Mouse (Mus musculus): Measurements from ENCODE around the gene Dscam.

The Dscam gene

DNA sequence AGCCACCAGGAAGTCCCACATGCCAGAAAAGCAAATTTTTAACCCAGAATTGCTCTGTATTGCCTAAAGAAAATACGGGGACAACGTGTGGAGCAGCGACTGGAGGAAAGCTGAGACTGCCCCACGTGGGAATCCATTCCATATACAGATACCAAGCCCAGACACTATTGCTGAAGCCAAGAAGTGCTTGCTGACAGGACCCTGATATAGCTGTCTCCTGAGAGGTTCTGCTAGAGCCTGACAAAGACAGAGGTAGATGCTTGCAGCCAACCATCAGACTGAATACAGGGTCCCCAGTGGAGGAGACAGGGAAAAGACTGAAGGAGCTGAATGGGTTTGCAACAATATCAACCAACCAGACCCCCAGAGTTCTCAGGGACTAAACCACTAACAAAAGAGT, 293.3 kb downstream of the Dscam start:
- DNase-seq (ENCODE audit: low read depth), result no peak

DNA sequence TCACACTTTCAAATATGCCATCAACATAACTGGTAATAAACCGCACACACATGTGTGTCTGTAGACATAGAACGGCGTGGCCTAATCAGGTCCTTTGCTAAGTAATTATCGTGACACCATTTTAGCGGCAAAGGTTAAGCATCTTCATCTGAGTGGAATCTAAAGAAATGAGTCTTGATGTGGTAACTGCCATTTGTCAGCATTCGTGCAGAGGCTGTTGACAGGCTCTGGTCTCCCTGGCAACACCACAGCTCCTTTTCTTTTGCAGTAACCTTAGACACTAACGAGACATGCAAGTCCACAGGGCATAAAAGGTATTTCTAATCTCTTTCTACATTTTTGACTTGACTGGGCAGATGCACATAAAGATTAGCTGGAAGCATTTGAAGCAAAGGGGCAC, 297.8 kb downstream of the Dscam start:
- DNase-seq (ENCODE audit: low read depth), result no peak

DNA sequence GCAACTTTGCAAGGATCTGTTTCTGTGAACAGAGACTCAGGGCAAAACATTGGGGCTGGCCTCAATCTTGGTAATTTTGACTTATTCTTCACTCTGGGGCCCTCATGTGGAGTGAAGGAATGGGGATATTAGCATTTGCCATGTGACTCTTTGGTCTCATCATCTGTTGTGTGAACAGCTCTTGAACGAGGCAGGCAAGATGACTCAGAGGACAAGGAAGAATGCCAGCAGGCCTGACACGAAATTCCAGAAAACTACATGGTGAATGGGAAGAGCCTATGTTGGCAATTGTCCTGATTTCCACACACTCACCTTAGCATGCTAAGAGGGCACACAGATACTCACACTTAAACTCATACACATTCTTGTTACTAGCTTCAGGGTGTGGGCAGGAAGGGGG, 313.0 kb downstream of the Dscam start:
- DNase-seq (ENCODE audit: low read depth), result no peak

DNA sequence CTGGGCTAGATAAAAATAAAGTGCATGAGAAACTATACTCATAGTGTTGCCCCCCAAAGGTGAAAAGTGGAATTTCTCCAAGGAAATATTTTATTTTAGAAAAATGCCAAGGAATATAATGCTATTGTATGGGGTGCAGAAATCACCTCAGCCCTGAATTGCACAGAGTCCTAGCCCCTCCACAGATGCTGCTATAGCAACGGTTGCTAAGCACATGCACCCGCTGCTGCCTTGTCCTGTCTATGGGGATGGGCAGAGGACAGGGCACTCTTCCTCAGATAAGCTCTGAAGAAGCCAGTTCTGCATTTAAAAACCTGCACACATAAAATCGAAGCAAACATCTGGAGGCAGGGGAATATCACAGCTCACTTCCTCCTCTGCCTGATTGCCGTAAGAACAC, 315.5 kb downstream of the Dscam start:
- no peak for DNase-seq (ENCODE audit: low read depth)

DNA sequence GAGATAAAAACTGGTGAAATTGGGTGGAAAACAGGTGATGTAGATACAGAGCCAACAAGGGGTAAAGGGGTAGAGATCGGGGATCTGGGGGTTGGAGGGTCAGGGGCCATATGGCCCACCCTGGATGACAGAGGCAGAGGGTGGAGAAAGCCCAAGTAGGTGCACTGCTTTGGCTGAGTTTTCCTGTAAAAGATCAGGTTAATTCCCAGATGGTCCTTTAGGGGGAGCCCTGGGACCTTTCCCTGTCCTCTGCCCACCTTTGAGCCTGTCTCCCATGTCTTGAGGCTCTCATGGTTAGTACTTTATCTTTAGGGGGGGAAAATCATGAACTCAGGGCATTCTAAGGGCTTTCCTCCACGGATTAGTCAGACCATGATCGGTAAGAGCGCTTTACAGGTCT, 318.2 kb downstream of the Dscam start:
- peak; percentile 35 for DNase-seq (ENCODE audit: low read depth)

DNA sequence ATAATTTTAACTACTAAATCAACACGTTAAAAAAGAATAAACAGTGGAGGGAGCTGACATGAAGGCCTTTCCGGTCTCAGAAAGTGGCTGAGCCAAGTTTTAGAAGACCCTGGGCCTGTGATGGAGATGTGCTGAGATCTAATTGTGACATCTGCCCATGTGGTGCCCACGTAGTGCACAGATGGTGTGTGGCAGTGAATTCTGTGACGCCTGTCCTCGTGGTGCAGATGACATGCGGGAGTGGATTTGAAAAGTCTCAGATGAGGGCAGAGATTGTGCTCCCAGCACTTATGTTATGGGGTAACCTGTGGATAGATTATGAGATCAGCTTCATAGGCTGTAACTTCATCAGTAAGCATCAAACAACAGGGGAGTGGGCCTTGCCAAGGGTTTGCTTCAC, 321.6 kb downstream of the Dscam start:
- no peak for DNase-seq (ENCODE audit: low read depth)

DNA sequence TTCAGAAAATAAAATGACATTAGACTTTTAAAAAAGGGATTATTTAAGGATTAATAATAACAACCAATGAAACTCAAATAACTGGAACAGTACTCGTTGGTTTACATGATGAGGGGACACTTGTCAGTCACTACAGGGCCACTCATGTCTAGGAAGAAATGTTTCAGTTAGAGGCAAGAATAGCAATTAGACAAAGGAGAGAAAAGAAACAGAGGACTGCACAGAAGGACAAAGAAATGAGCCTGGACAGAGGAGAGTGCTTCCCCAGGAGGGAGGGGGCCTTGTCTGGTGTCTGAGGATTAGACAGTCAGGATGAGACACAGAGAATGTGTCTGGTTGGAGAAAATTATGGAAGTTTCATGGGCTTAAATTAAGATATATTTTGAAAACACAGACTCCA, 324.0 kb downstream of the Dscam start:
- DNase-seq (ENCODE audit: low read depth), result no peak

DNA sequence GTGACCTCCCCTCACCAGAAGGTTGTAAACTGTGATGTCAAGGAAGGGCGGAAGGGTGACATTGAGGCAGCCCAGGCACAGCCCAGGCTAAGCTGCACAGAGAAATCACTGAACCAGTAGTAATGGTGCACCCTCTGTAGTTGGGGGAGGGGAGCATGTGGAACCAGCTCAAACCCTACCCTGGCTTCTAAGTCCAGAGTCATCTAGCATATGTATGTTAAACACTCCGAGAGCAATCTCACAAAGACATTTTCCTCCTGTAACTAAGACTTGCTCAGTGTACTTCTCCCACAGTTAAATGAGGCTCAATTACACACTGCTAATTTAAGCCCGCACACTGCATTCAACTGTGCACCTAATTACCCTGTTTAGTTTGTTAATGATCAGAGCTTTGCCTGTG, 324.4 kb downstream of the Dscam start:
- DNase-seq (ENCODE audit: low read depth), result no peak

DNA sequence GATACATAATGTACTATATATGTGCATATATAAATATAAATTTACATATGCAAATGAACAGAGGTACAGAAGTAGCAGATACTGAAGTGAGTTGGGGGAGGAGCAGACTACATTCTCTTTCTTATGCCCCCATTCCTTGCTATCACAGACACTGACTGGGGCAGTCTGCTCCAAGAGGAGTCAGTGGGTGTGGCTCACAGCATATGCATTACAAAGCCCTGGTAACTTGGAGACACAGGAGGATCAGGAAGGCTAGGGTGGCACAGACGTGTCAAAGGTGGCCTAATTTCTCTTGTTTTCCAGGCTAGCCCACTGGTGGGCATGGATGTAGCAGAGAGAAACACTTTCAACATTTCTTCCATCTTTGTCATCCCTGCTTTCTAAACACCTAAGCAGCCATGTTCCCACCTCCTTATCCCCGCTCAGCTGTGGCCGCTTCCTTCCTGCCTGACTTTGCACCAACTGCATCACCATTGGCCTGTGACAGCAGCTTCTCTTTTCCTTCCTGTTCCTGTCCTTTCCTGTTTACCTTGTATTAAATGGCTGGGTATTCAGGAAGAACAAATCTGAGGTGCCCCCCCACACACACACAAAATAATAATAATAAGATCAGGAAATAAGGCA, 325.0 kb downstream of the Dscam start:
- no peak for DNase-seq (ENCODE audit: low read depth)

DNA sequence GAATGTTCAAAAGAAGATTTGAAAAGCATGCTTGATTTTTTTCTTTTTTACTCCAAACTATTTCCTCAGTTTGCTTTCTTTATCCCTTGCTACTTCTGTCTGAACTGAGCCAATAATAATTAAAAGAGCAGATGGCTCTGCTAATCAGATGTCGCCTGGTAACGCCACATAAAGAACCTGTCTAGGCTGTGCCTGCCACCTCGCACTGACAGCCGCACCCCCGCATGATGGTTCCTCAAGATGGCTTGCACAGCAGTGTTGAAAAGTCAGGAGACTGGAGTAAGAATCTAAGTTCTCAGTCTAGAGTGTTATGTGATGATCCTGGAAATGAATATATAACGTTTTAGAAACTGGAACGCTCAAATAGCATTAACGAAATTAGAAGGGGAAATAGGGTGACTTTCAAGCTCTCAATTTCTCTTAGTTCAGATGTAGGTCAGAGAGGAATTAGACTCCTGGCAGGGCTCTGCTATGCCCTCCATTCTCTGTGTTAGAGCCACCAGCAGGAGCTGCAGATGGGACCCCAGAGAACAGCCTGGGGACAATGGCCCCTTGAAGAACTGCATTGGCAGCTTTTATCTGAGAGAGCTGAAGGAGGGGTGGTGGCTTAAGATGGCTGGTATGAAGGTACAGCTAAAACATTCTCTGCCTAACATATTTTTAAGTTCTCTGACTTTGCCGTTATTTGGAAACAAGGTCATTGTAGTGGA, 326.7 kb downstream of the Dscam start:
- DNase-seq (ENCODE audit: low read depth), result no peak

DNA sequence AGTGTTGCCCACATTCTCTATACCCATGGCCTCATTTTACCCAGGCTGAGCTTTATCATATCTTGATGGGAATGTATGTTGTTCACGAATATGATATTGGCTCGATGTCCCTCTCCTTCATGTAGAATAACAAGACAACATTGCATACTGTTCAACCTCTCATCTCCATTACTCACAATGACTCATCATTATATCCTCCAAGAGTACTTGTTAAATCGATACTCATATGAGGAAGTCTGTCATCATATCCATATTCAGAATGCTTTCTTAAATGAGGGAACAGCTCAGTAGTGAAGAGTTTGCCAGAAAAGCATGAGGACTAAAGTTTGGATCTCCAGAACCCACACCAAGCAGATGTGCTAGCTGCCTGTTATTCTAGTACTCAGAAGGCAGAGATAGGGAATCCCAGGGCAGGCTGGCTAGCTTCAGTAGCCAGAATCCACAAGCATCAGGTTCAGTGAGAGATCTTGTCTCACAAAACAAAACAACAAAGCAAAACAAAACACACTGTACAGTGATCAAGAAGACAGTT, 327.7 kb downstream of the Dscam start:
- DNase-seq (ENCODE audit: low read depth), result no peak

DNA sequence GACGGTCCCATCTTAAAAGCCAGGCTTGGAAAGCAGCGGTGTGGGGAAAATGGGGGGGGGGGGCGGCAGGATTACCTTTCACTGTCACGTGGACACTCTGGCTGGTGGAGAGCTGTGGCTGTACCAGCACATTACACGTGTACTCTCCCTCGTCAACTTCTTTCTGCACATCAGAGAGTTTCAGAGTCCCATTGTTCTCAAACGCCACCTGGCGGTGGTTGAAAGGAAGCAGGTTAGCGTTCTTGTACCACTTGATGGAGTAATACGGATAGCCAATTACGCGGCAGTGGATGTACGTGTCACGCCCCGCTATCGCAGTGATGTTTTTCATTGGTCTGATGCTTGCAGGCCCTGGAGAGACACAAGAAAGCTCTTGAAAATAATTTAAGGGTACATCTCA, 350.9 kb downstream of the Dscam start:
- DNase-seq (ENCODE audit: low read depth), result peak; percentile 80

DNA sequence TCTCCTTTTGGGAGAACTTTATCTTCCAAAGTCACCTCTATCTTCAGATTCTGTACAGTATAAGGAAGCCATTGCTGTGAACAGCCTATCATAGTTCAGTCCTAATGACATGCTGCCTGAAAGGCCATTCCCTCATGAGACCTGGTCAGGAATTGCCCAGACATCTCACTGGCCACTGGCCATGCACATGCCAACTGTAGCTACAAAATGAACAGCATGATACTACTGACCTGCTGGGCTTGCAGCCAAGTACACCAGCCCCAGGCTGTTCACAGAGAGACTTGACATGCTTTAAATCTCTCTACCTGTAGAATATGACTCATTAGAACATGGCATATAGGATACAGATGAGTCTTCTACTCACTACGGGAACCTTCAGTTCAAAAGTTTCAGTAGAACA, 364.3 kb downstream of the Dscam start:
- DNase-seq (ENCODE audit: low read depth), result no peak

DNA sequence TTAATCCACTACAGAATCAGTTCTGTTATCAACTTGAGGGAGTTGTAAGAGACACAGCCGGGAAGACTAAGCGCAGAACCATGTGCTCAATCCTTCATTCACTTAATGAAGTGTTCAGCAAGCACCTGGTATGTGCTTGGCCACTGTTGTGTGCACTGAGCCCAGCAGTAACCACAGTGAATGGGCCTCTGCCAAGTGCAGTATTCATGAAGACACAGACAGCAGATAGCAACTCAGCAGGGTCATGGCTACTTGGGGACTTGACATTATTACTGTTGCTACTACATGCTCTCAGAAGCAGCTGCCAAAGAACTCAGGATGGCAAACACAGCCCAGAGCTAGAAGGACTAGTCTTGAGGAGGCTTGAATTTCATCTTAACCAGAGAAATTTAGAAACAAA, 367.9 kb downstream of the Dscam start:
- DNase-seq (ENCODE audit: low read depth), result no peak

DNA sequence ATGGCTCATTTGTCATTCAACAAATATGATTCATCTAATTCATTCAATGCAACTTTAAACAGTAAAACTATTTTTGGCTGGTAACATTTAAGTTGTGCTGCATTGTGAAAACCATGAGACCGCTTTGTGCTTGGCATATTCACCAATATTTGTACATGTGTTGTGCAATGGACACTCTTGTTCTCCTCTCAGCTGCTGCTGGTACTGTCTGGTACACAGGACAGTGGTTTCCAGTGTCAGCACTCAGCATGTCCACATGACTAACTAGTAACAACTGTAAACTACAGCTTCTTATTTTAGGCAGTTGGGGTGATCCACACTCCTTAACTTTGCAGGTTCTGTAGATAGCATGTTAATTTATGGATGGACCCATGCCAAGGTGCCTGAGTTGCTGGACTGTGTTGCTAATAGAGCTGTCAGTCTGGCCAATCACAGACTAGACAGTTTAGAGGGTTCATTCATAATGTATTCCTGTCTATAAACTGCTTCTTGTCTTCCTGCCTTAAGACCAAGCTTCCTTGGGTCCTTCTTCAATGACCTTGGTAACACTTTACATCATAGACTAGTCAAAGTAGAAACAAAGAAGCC, 368.8 kb downstream of the Dscam start:
- no peak for DNase-seq (ENCODE audit: low read depth)

DNA sequence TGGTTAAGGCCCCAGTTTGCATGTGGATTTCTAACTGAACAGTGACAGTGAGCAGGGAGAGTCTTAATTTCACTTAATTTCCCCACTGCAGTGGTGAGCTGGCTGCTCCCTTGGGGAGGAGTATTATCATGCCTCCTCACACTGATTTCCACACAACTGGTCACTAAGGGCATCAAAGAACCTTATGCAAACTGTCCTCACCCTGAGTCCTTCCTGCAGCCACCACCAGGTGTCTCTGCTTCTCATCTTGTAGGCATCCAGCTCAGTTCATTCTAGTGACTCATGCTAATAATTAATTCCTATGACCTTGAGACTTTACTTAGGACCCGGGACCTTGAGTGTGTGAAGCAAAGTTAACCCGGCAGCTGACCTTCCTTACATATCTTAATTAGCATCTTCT, 375.1 kb downstream of the Dscam start:
- DNase-seq (ENCODE audit: low read depth), result peak; percentile 14

DNA sequence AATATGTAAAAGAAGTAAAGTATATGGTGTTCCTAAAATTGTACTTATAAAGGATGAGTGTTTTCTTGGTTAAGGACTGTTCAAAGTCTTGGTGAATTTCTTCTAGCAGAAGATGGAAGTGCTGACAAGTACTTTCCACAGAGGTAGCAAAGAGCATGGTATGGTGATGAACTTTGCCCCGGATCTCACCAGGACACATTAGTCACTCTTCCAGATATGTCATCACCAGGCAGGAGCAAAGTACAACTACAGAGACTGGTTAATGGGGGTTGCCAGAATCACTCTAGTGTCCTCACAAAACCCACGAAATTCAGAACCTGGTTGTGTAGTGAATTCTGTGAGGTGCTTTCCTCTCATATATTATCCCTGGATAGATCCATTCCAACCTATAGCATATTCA, 379.2 kb downstream of the Dscam start:
- DNase-seq (ENCODE audit: low read depth), result no peak

DNA sequence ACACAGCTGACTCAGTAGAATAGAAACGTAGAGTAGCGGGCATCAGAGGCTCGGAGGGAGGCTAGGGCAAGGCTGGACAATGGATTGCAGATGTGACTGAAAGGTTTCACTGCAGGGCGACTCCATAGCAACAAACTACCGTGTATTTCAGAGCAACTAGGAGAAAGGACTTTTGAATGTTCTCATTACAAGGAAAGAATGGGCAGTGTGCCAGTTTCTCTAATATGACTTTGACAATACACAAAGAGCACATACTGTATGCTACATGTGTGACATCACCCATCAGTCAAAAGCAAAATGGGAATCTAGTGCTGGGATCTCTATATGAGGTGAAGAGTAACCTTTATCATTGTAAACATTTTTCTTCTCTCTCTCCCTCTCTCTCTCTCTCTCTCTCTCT, 382.3 kb downstream of the Dscam start:
- no peak for DNase-seq (ENCODE audit: low read depth)

DNA sequence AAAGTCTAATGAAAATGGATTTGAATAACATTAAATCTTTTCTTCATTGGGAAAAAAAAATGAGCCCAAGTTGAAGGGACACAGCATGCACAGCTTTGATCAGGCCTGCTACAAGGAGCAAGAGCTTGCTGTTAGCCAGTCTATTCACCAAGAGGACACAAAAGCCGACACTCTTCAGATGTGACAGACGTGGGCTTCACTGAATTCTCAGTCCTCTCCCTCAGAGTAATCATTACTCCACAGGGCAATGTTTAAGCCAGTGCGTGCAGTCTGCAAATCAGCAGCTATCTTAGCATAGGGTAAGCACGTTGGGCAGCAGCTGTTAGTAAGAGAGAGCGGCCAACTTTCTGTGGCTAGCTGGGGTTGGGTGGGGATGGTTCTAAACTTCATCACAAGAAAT, 391.5 kb downstream of the Dscam start:
- no peak for DNase-seq (ENCODE audit: low read depth)

DNA sequence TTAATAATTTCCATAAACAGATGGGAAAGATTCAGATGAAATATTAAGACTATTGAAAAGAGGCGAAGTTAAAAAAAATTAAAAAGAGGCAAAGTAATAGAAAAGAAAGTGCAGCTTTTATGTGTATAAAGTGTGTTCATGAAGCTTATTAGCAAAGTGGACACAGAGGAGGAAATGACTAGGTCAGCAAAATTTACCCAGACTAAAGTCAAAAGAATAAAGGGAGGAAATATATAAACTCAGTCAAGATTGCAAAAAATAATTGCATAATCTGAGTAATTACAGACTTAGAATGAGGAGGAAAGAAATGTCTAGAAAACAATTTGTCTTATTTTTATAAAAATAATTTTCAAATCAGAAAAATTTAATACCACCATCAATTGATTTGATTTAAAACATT, 396.3 kb downstream of the Dscam start:
- no peak for DNase-seq (ENCODE audit: low read depth)

DNA sequence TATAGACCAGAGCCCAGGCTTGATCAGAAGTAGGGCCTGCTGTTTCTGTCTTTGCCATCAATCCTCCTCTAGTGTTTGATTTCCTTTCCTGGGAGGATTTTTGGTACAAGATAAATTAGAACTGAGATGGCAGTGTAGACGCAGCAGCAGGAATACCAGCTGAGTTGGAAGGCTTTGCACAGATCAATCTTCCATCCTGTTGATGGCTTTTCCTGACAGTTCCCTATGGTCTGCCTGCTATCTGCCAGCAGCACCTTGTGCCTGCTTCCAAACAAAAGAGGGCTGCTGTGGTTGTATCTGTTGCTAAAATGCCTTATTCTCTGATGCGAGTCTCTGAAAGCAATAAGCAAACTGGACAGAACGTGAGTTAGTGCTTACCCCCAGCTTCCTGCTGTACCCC, 402.6 kb downstream of the Dscam start:
- no peak for DNase-seq (ENCODE audit: low read depth)

DNA sequence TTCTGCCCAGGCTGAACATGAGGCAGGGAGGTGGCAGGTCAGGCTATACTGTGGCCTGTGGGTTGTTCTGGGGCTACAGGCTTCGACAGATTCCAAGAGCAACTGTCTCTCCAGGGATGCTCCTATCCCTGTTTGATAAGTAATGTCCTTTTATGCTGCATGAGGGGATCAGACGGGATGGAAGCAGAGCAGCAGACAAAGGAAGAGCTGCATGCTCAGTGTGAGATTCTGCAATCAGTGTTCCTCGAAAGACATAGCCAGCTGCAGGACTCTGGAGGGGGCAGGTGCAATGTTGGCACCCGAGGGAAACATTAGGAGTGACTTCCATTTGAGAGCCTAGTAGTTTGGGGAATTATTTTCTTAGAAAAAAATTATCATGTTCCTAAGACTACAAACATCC, 403.0 kb downstream of the Dscam start:
- no peak for DNase-seq (ENCODE audit: low read depth)

DNA sequence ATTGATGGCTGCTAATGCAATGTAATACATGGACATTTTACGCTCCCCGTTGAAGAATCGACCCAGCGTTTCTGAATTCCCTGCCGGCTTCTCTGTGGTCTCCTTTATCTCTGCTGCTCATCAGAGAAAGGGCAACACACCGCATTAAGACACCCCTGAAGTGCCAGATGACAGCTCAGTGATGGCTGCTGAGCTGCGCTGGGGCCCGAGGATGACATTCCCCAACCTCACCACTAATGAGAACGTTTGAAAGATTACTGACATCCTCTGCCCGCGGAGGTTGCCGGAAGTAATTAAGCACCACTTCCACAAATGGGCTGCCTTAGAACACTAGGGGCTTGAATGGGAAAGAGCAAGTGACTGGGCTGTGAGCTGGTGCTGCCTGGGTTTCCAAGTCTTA, 409.3 kb downstream of the Dscam start:
- DNase-seq (ENCODE audit: low read depth), result no peak

Measured in induced T-regulatory cell, adult 2 months (primary cell).